ENCODE assay signal across 7 mouse cellular contexts in genomic region chr1:37871704-37872103, GRCm38 (mm10). TPM values are rescaled to one million over a fixed set of nuclear protein-coding genes. Genes with fewer than 3 reads are reported as not detected.
DNase-seq lines count a peak whose midpoint lies in the region; ATAC-seq and TF ChIP-seq lines count a peak whose summit lies in the region.

Gene Lipt1, plus strand, starts transcription at chr1:37871738.

- H3K27me3 ChIP-seq in thymus, adult 2 months (ENCODE audit: control insufficient read depth, insufficient read depth, low read length), result no peaks in the 10 kb centered on the region
- H3K27me3 ChIP-seq in heart, embryonic 12.5 days (replicated peaks), result peaks cover 8% of the 10 kb centered on the region; the same call in 1 of the 2 replicates
- no peaks in the 10 kb centered on the region; the same call in 1 of the 2 replicates for H3K27me3 ChIP-seq in liver, embryonic 12.5 days (replicated peaks)

- peaks cover 3% of the 10 kb centered on the region for H3K4me1 ChIP-seq in thymus, adult 2 months (replicated peaks; ENCODE audit: control insufficient read depth, insufficient read depth, low read length)
- H3K4me1 ChIP-seq in brown adipose tissue, adult 24 weeks (ENCODE audit: control insufficient read depth, insufficient read depth, insufficient read length, low read length), result peaks cover 7% of the 10 kb centered on the region; the same call in 1 of the 2 replicates
- H3K4me1 ChIP-seq in heart, embryonic 12.5 days (replicated peaks), result peaks cover 6% of the 10 kb centered on the region; the same call in 1 of the 2 replicates
- peaks cover 42% of the 10 kb centered on the region for H3K4me1 ChIP-seq in liver, embryonic 12.5 days

- TF ChIP-seq POLR2A in thymus, adult 2 months (IDR thresholded peaks at IDR 0.05; ENCODE audit: control insufficient read depth, extremely low read depth, insufficient read depth, low read length, poor library complexity), result no peak

- H3K9ac ChIP-seq in heart, embryonic 12.5 days, result peak within 1 kb of the TSS; percentile 67
- H3K9ac ChIP-seq in liver, embryonic 12.5 days, result peak within 1 kb of the TSS; percentile 67

- peak within 1 kb of the TSS; percentile 77 for H3K4me2 ChIP-seq in heart, embryonic 12.5 days
- H3K4me2 ChIP-seq in liver, embryonic 12.5 days, result peak within 1 kb of the TSS; percentile 84

- H3K9me3 ChIP-seq in heart, embryonic 12.5 days (replicated peaks), result peaks cover 10% of the 10 kb centered on the region
- H3K9me3 ChIP-seq in liver, embryonic 12.5 days (replicated peaks), result peaks cover 9% of the 10 kb centered on the region; the same call in 1 of the 2 replicates

- peak within 1 kb of the TSS; percentile 77 for H3K4me3 ChIP-seq in thymus, adult 2 months (ENCODE audit: control insufficient read depth, insufficient read depth, low read length)
- peak within 1 kb of the TSS; percentile 76 for H3K4me3 ChIP-seq in brown adipose tissue, adult 24 weeks (ENCODE audit: insufficient read depth, low read depth, low read length)
- peak within 1 kb of the TSS; percentile 68 for H3K4me3 ChIP-seq in heart, embryonic 12.5 days
- peak within 1 kb of the TSS; percentile 67 for H3K4me3 ChIP-seq in liver, embryonic 12.5 days

- DNase-seq in thymus, adult 2 months, result no peak
- DNase-seq in thymus, postnatal 0 days (ENCODE audit: low spot score), result no peak
- peak; percentile 34 for DNase-seq in neural tube, embryonic 10.5 days (ENCODE audit: extremely low spot score, low spot score)
- no peak for DNase-seq in right cerebral cortex, postnatal 36 days (ENCODE audit: low spot score in 2 of 2)

- ATAC-seq in heart, embryonic 12.5 days (ENCODE audit: insufficient number of reproducible peaks, low FRiP score), result peak; percentile 49; the same call in 1 of the 2 replicates
- peak; percentile 62 for ATAC-seq in liver, embryonic 12.5 days

- no peaks in the 10 kb centered on the region; the same call in none of the 2 replicates for H3K36me3 ChIP-seq in thymus, adult 2 months (ENCODE audit: control insufficient read depth, insufficient read depth, low read length)
- H3K36me3 ChIP-seq in heart, embryonic 12.5 days, result peaks cover 21% of the 10 kb centered on the region
- H3K36me3 ChIP-seq in liver, embryonic 12.5 days, result peaks cover 25% of the 10 kb centered on the region

- peak within 1 kb of the TSS; percentile 53 for H3K27ac ChIP-seq in thymus, adult 2 months (ENCODE audit: control insufficient read depth, insufficient read depth, low read length)
- H3K27ac ChIP-seq in brown adipose tissue, adult 24 weeks (replicated peaks; ENCODE audit: low read depth, low read length), result peak within 1 kb of the TSS; percentile 64
- H3K27ac ChIP-seq in heart, embryonic 12.5 days (ENCODE audit: poor library complexity, severe bottlenecking), result peak within 1 kb of the TSS; percentile 53
- H3K27ac ChIP-seq in liver, embryonic 12.5 days, result peak within 1 kb of the TSS; percentile 76

- no peak for TF ChIP-seq CTCF in thymus, adult 2 months (IDR thresholded peaks at IDR 0.05; ENCODE audit: borderline replicate concordance, control insufficient read depth, extremely low read depth, insufficient read depth, low read length, poor library complexity)

- 31% methylated on average over 7 of the region's 7 CpGs for WGBS in thymus, adult 2 months
- WGBS in heart, embryonic 12.5 days, result 7% methylated on average over 7 of the region's 7 CpGs
- 11% methylated on average over 7 of the region's 7 CpGs for WGBS in liver, embryonic 12.5 days (ENCODE audit: insufficient replicate concordance)

RNA-seq across cellular contexts. Expression of gene Lipt1, which starts in this region (rescaled TPM):
- polyA plus RNA-seq in thymus, adult 2 months (2012; rRNA removed), result 1.3 and 1.6 TPM in 2 replicates
- polyA plus RNA-seq in thymus, postnatal 0 days (2015; fragmentation: Nextera tagmentation; extraction: Ambion mirVana), result 5.7 and 7.0 TPM in 2 replicates
- polyA plus RNA-seq in brown adipose tissue, adult 24 weeks (2012; ENCODE audit: insufficient read depth, insufficient read length, missing spikeins), result 29.3 and 30.5 TPM in 2 replicates
- 8.6 and 9.2 TPM in 2 replicates for polyA plus RNA-seq in heart, embryonic 12.5 days (2016; fragmentation: Nextera tagmentation; extraction: Ambion mirVana)
- polyA plus RNA-seq in liver, embryonic 12.5 days (2016; fragmentation: Nextera tagmentation; extraction: Ambion mirVana), result 6.8 and 8.0 TPM in 2 replicates
